Mouse (Mus musculus): ENCODE measurements around the gene Tex2. TPM values are rescaled to one million over a fixed set of nuclear protein-coding genes. Genes with fewer than 3 reads are reported as not detected.
A peak's percentile ranks its signal among the peaks of the same experiment; 100 is the strongest.
"Not testable (repeated sequence)": the region's sequence is repeated elsewhere in the genome, so short reads cannot be mapped to it uniquely, and the experiment has no call there.

The Tex2 gene
- polyA plus RNA-seq, 1 experiment from 2014 or later = 10.3 TPM

GRCm38 (mm10) chr11:106591183-106591582 lies 22.0 kb downstream of the Tex2 start:
- Histone ChIP-seq H3K27ac (no peak overlapping the region), H3K36me3 (no peaks in the 10 kb centered on the region), H3K27me3 (replicated peaks) (no peaks in the 10 kb centered on the region), H3K4me1 (no peaks in the 10 kb centered on the region), H3K9ac (no peak overlapping the region), H3K4me2 (no peak overlapping the region), H3K9me3 (no peaks in the 10 kb centered on the region), H3K4me3 (replicated peaks) (no peak overlapping the region)
- WGBS = 88% methylated on average over 11 of the region's 11 CpGs
- no peak for ATAC-seq (ENCODE audit: insufficient read depth, low FRiP score, low read depth)

- no peaks in the 10 kb centered on the region for H3K27me3 ChIP-seq (replicated peaks)
- H3K9me3 ChIP-seq = no peaks in the 10 kb centered on the region
- no peaks in the 10 kb centered on the region for H3K36me3 ChIP-seq
- no peak overlapping the region for H3K4me3 ChIP-seq (replicated peaks)
- no peak for ATAC-seq (ENCODE audit: insufficient read depth, low FRiP score, low read depth)
- no peaks in the 10 kb centered on the region for H3K4me1 ChIP-seq
- WGBS = 67% methylated on average over 5 of the region's 5 CpGs
- no peak overlapping the region for H3K4me2 ChIP-seq
- no peak overlapping the region for H3K27ac ChIP-seq
- H3K9ac ChIP-seq = no peak overlapping the region
These were observed 23.1 kb downstream of the Tex2 start for GRCm38 (mm10) chr11:106590143-106590542.

GRCm38 (mm10) chr11:106588781-106589180 lies 24.4 kb downstream of the Tex2 start:
- H3K27ac ChIP-seq = no peak overlapping the region
- no peaks in the 10 kb centered on the region for H3K27me3 ChIP-seq (replicated peaks)
- H3K4me2 ChIP-seq = no peak overlapping the region
- no peak overlapping the region for H3K9ac ChIP-seq
- ATAC-seq (ENCODE audit: insufficient read depth, low FRiP score, low read depth) = no peak
- 43% methylated on average over 8 of the region's 8 CpGs for WGBS
- H3K9me3 ChIP-seq = no peaks in the 10 kb centered on the region
- H3K4me1 ChIP-seq = no peaks in the 10 kb centered on the region
- no peaks in the 10 kb centered on the region for H3K36me3 ChIP-seq
- no peak overlapping the region for H3K4me3 ChIP-seq (replicated peaks)

- WGBS = 72% methylated on average over 10 of the region's 10 CpGs
- Histone ChIP-seq H3K4me3 (replicated peaks) (no peak overlapping the region), H3K4me2 (no peak overlapping the region), H3K9me3 (no peaks in the 10 kb centered on the region), H3K27me3 (replicated peaks) (no peaks in the 10 kb centered on the region), H3K27ac (no peak overlapping the region), H3K36me3 (no peaks in the 10 kb centered on the region), H3K4me1 (no peaks in the 10 kb centered on the region), H3K9ac (no peak overlapping the region)
- no peak for ATAC-seq (ENCODE audit: insufficient read depth, low FRiP score, low read depth)
These were observed 25.3 kb downstream of the Tex2 start for GRCm38 (mm10) chr11:106587786-106588519.

GRCm38 (mm10) chr11:106583801-106584200 lies 29.4 kb downstream of the Tex2 start:
- 93% methylated on average over 1 of the region's 1 CpGs for WGBS

GRCm38 (mm10) chr11:106581357-106581756 lies 31.9 kb downstream of the Tex2 start:
- no peak overlapping the region for H3K27ac ChIP-seq
- no peak for ATAC-seq (ENCODE audit: insufficient read depth, low FRiP score, low read depth)
- no peaks in the 10 kb centered on the region for H3K27me3 ChIP-seq (replicated peaks)
- no peaks in the 10 kb centered on the region for H3K9me3 ChIP-seq
- no peak overlapping the region for H3K9ac ChIP-seq
- 86% methylated on average over 10 of the region's 10 CpGs for WGBS
- H3K4me2 ChIP-seq = no peak overlapping the region
- H3K36me3 ChIP-seq = no peaks in the 10 kb centered on the region
- no peak overlapping the region for H3K4me3 ChIP-seq (replicated peaks)
- no peaks in the 10 kb centered on the region for H3K4me1 ChIP-seq

More at GRCm38 (mm10) chr11:106583801-106584200, 29.4 kb downstream of the Tex2 start:
- H3K4me3 ChIP-seq (replicated peaks) = no peak overlapping the region
- ATAC-seq (ENCODE audit: insufficient read depth, low FRiP score, low read depth) = no peak
- H3K4me1 ChIP-seq = no peaks in the 10 kb centered on the region
- H3K9me3 ChIP-seq = no peaks in the 10 kb centered on the region
- no peak overlapping the region for H3K9ac ChIP-seq
- H3K36me3 ChIP-seq = no peaks in the 10 kb centered on the region
- H3K27ac ChIP-seq = no peak overlapping the region
- H3K4me2 ChIP-seq = no peak overlapping the region
- no peaks in the 10 kb centered on the region for H3K27me3 ChIP-seq (replicated peaks)

GRCm38 (mm10) chr11:106580468-106580867 lies 32.8 kb downstream of the Tex2 start:
- no peak overlapping the region for H3K9ac ChIP-seq
- ATAC-seq (ENCODE audit: insufficient read depth, low FRiP score, low read depth) = no peak
- no peaks in the 10 kb centered on the region for H3K9me3 ChIP-seq
- H3K4me2 ChIP-seq = no peak overlapping the region
- H3K27ac ChIP-seq = no peak overlapping the region
- H3K27me3 ChIP-seq (replicated peaks) = no peaks in the 10 kb centered on the region
- 86% methylated on average over 8 of the region's 8 CpGs for WGBS
- H3K4me3 ChIP-seq (replicated peaks) = no peak overlapping the region
- no peaks in the 10 kb centered on the region for H3K4me1 ChIP-seq
- no peaks in the 10 kb centered on the region for H3K36me3 ChIP-seq

- H3K27ac ChIP-seq = no peak overlapping the region
- 41% methylated on average over 5 of the region's 5 CpGs for WGBS
- ATAC-seq (ENCODE audit: insufficient read depth, low FRiP score, low read depth) = 0 out of 2 replicates have a peak, but pooled peaks have one; percentile 27
- H3K9ac ChIP-seq = no peak overlapping the region
- H3K4me2 ChIP-seq = no peak overlapping the region
- H3K27me3 ChIP-seq (replicated peaks) = no peaks in the 10 kb centered on the region
- H3K36me3 ChIP-seq = no peaks in the 10 kb centered on the region
- 0 out of 2 replicates have a peak, but pooled peaks cover 2% of the 10 kb centered on the region for H3K4me1 ChIP-seq
- no peak overlapping the region for H3K4me3 ChIP-seq (replicated peaks)
- H3K9me3 ChIP-seq = no peaks in the 10 kb centered on the region
These were observed 33.3 kb downstream of the Tex2 start for GRCm38 (mm10) chr11:106579957-106580356.

GRCm38 (mm10) chr11:106579146-106579545 lies 34.1 kb downstream of the Tex2 start:
- no peak overlapping the region for H3K27ac ChIP-seq
- no peak overlapping the region for H3K4me2 ChIP-seq
- WGBS = 83% methylated on average over 2 of the region's 2 CpGs
- ATAC-seq (ENCODE audit: insufficient read depth, low FRiP score, low read depth) = no peak
- no peaks in the 10 kb centered on the region for H3K9me3 ChIP-seq
- H3K27me3 ChIP-seq (replicated peaks) = no peaks in the 10 kb centered on the region
- H3K36me3 ChIP-seq = no peaks in the 10 kb centered on the region
- no peak overlapping the region for H3K4me3 ChIP-seq (replicated peaks)
- 0 out of 2 replicates have a peak, but pooled peaks cover 2% of the 10 kb centered on the region for H3K4me1 ChIP-seq
- no peak overlapping the region for H3K9ac ChIP-seq

GRCm38 (mm10) chr11:106577624-106578355 lies 35.4 kb downstream of the Tex2 start:
- H3K4me3 ChIP-seq (replicated peaks); H3K27ac ChIP-seq; H3K27me3 ChIP-seq (replicated peaks); H3K4me2 ChIP-seq; H3K9ac ChIP-seq; ATAC-seq (ENCODE audit: insufficient read depth, low FRiP score, low read depth); H3K9me3 ChIP-seq; H3K36me3 ChIP-seq: not testable (repeated sequence)
- H3K4me1 ChIP-seq = peaks cover 15% of the 10 kb centered on the region
- WGBS = 94% methylated on average over 10 of the region's 10 CpGs

GRCm38 (mm10) chr11:106574456-106574855 lies 38.8 kb downstream of the Tex2 start:
- no peak for ATAC-seq (ENCODE audit: insufficient read depth, low FRiP score, low read depth)
- 76% methylated on average over 9 of the region's 9 CpGs for WGBS

More at GRCm38 (mm10) chr11:106574456-106574855, 38.8 kb downstream of the Tex2 start:
- Histone ChIP-seq H3K36me3 (no peaks in the 10 kb centered on the region), H3K9ac (no peak overlapping the region), H3K27ac (no peak overlapping the region), H3K4me3 (replicated peaks) (no peak overlapping the region), H3K27me3 (replicated peaks) (no peaks in the 10 kb centered on the region), H3K4me1 (peaks cover 30% of the 10 kb centered on the region), H3K4me2 (no peak overlapping the region), H3K9me3 (no peaks in the 10 kb centered on the region)
